Mouse (Mus musculus): ENCODE measurements around the gene H2-T22. TPM values are rescaled to one million over a fixed set of nuclear protein-coding genes. Genes with fewer than 3 reads are reported as not detected.

Gene H2-T22
- 38.3 and 50.5 TPM in 2 replicates for polyA plus RNA-seq (2012; rRNA removed)

GRCm38 (mm10) chr17:36042610-36043169, at the start of gene H2-T22, which contains the start of gene Gm6034:
H2-T22 (minus strand) TSS chr17:36042747.
Gm6034 (plus strand) TSS chr17:36042961.

GRCm38 (mm10) chr17:36058362-36058761, 15.8 kb upstream of the H2-T22 start, which contains the start of gene Gm11127:
Gm11127 (minus strand) TSS chr17:36058371.

GRCm38 (mm10) chr17:36032351-36032875, 10.1 kb downstream of the H2-T22 start, which contains the start of gene H2-T23:
H2-T23 (minus strand) TSS chr17:36032855.

GRCm38 (mm10) chr17:36020191-36021073, 22.1 kb downstream of the H2-T22 start, which contains the start of gene H2-T24:
H2-T24 (minus strand) TSS chr17:36020560.

Other genes starting within 250 kb of the H2-T22 start
- gene Ier3, start 221.1 kb downstream of the H2-T22 start, polyA plus RNA-seq (2012; rRNA removed) = 47.8 and 66.0 TPM in 2 replicates
- 78.1 and 82.9 TPM in 2 replicates for gene Flot1, start 219.5 kb downstream of the H2-T22 start, polyA plus RNA-seq (2012; rRNA removed)
- gene Tubb5, start 204.4 kb downstream of the H2-T22 start, polyA plus RNA-seq (2012; rRNA removed) = 710 and 975 TPM in 2 replicates
- gene Mdc1, start 201.2 kb downstream of the H2-T22 start, polyA plus RNA-seq (2012; rRNA removed) = 8.5 and 10.1 TPM in 2 replicates
- gene Nrm, start 181.4 kb downstream of the H2-T22 start, polyA plus RNA-seq (2012; rRNA removed) = 26.5 and 32.4 TPM in 2 replicates
- 41.5 and 48.5 TPM in 2 replicates for gene Ppp1r18, start 177.2 kb downstream of the H2-T22 start, polyA plus RNA-seq (2012; rRNA removed)
- 84.3 and 95.7 TPM in 2 replicates for gene Dhx16, start 162.9 kb downstream of the H2-T22 start, polyA plus RNA-seq (2012; rRNA removed)
- gene 2310061I04Rik, start 145.3 kb downstream of the H2-T22 start, polyA plus RNA-seq (2012; rRNA removed) = 43.5 and 45.4 TPM in 2 replicates
- 124 and 129 TPM in 2 replicates for gene Atat1, start 132.7 kb downstream of the H2-T22 start, polyA plus RNA-seq (2012; rRNA removed)
- 85.0 and 105 TPM in 2 replicates for gene Mrps18b, start 126.4 kb downstream of the H2-T22 start, polyA plus RNA-seq (2012; rRNA removed)
- gene Ppp1r10, start 126.3 kb downstream of the H2-T22 start, polyA plus RNA-seq (2012; rRNA removed) = 41.0 and 47.6 TPM in 2 replicates
- 92.0 and 103 TPM in 2 replicates for gene Abcf1, start 73.0 kb downstream of the H2-T22 start, polyA plus RNA-seq (2012; rRNA removed)
- gene Gnl1, start 62.9 kb downstream of the H2-T22 start, polyA plus RNA-seq (2012; rRNA removed) = 33.9 and 37.8 TPM in 2 replicates
- 33.3 and 37.1 TPM in 2 replicates for gene Prr3, start 62.5 kb downstream of the H2-T22 start, polyA plus RNA-seq (2012; rRNA removed)
- 0.67 and 2.2 TPM in 2 replicates for gene H2-T24, start 22.2 kb downstream of the H2-T22 start, polyA plus RNA-seq (2012; rRNA removed)
- gene H2-T23, start 9.9 kb downstream of the H2-T22 start, polyA plus RNA-seq (2012; rRNA removed) = 139 and 154 TPM in 2 replicates
- gene Gm6034, start 214 bp upstream of the H2-T22 start, polyA plus RNA-seq (2012; rRNA removed) = not detected in 2 replicates
- 0.26 and 0.37 TPM in 2 replicates for gene Gm11127, start 15.6 kb upstream of the H2-T22 start, polyA plus RNA-seq (2012; rRNA removed)
- 0.18 TPM in 1 of 2 replicates, not detected in the other for gene Gm19684, start 78.9 kb upstream of the H2-T22 start, polyA plus RNA-seq (2012; rRNA removed)
- gene Gm7030, start 86.7 kb upstream of the H2-T22 start, polyA plus RNA-seq (2012; rRNA removed) = not detected in 2 replicates
- 0.24 TPM in 1 of 2 replicates, not detected in the other for gene Gm8909, start 125.8 kb upstream of the H2-T22 start, polyA plus RNA-seq (2012; rRNA removed)
- gene H2-T3, start 147.5 kb upstream of the H2-T22 start, polyA plus RNA-seq (2012; rRNA removed) = 0.09 and 0.10 TPM in 2 replicates
- gene Rpp21, start 215.3 kb upstream of the H2-T22 start, polyA plus RNA-seq (2012; rRNA removed) = 88.3 and 96.2 TPM in 2 replicates
- 18.9 and 23.1 TPM in 2 replicates for gene Trim39, start 229.5 kb upstream of the H2-T22 start, polyA plus RNA-seq (2012; rRNA removed)
- not detected in 2 replicates for gene H2-M10.2, start 243.7 kb upstream of the H2-T22 start, polyA plus RNA-seq (2012; rRNA removed)

All from ovary, adult 2 months (tissue).